Mouse (Mus musculus): ENCODE measurements around the gene Mrps18a. TPM values are rescaled to one million over a fixed set of nuclear protein-coding genes. Genes with fewer than 3 reads are reported as not detected.

The Mrps18a gene
- polyA plus RNA-seq, 1 experiment: 77.2 TPM

- Histone ChIP-seq H3K27me3 (replicated peaks) (peaks cover 3% of the 10 kb centered on the region), H3K9me3 (peaks cover 4% of the 10 kb centered on the region)
- no peak for TF ChIP-seq GATA1 (IDR thresholded peaks at IDR 0.05; ENCODE audit: borderline replicate concordance, low read length)
These were observed 34.6 kb upstream of the Mrps18a start for GRCm38 (mm10) chr17:46076260-46076551.

GRCm38 (mm10) chr17:46077921-46078534 lies 32.8 kb upstream of the Mrps18a start:
- H3K27me3 ChIP-seq (replicated peaks): peaks cover 10% of the 10 kb centered on the region
- no peaks in the 10 kb centered on the region for H3K36me3 ChIP-seq (replicated peaks; ENCODE audit: low read length)
- no peak for TF ChIP-seq GATA1 (IDR thresholded peaks at IDR 0.05; ENCODE audit: borderline replicate concordance, low read length)
- TF ChIP-seq FLI1 (IDR thresholded peaks at IDR 0.05; ENCODE audit: low read length): no peak
- H3K4me3 ChIP-seq (replicated peaks): no peak overlapping the region
- peaks cover 4% of the 10 kb centered on the region for H3K9me3 ChIP-seq
- peaks cover 36% of the 10 kb centered on the region for H3K4me1 ChIP-seq

More at GRCm38 (mm10) chr17:46076260-46076551, 34.6 kb upstream of the Mrps18a start:
- H3K4me3 ChIP-seq (replicated peaks): no peak overlapping the region
- peaks cover 50% of the 10 kb centered on the region for H3K4me1 ChIP-seq
- H3K36me3 ChIP-seq (replicated peaks; ENCODE audit: low read length): no peaks in the 10 kb centered on the region

DNA sequence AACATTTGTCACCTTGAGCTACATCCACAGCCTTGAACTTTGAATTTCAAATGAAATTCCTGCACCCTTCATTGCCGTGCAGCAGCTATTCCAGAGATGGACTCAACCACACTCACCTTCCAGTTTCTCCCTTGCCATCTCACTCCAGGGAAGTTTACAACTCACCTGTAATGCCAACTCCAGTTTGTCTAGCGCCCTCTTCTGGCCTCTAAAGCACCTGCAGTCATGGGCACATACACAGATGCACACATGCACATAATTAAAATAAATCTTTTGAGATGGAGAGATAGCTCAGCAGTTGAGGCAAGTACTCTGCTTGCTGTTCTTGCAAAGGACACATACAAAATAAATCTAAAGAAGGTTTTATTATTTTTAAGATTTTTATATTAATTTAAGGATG lies 31.7 kb upstream of the Mrps18a start:
- Histone ChIP-seq H3K9me3 (peaks cover 4% of the 10 kb centered on the region), H3K27me3 (replicated peaks) (peaks cover 13% of the 10 kb centered on the region), H3K4me3 (replicated peaks) (no peak overlapping the region), H3K36me3 (replicated peaks; ENCODE audit: low read length) (no peaks in the 10 kb centered on the region), H3K4me1 (peaks cover 35% of the 10 kb centered on the region)
- TF ChIP-seq GATA1 (IDR thresholded peaks at IDR 0.05; ENCODE audit: borderline replicate concordance, low read length) (no peak), FLI1 (IDR thresholded peaks at IDR 0.05; ENCODE audit: low read length) (no peak)

- Histone ChIP-seq H3K9me3 (peaks cover 4% of the 10 kb centered on the region), H3K36me3 (replicated peaks; ENCODE audit: low read length) (no peaks in the 10 kb centered on the region), H3K4me1 (peaks cover 26% of the 10 kb centered on the region), H3K4me3 (replicated peaks) (no peak overlapping the region), H3K27me3 (replicated peaks) (peaks cover 23% of the 10 kb centered on the region)
- TF ChIP-seq FLI1 (IDR thresholded peaks at IDR 0.05; ENCODE audit: low read length) (no peak), GATA1 (IDR thresholded peaks at IDR 0.05; ENCODE audit: borderline replicate concordance, low read length) (no peak)
These were observed 30.4 kb upstream of the Mrps18a start for GRCm38 (mm10) chr17:46080388-46080787.

- Histone ChIP-seq H3K27me3 (replicated peaks) (peaks cover 23% of the 10 kb centered on the region), H3K9me3 (peaks cover 4% of the 10 kb centered on the region), H3K36me3 (replicated peaks; ENCODE audit: low read length) (no peaks in the 10 kb centered on the region), H3K4me3 (replicated peaks) (no peak overlapping the region), H3K4me1 (peaks cover 20% of the 10 kb centered on the region)
- TF ChIP-seq FLI1 (IDR thresholded peaks at IDR 0.05; ENCODE audit: low read length): no peak
- TF ChIP-seq GATA1 (IDR thresholded peaks at IDR 0.05; ENCODE audit: borderline replicate concordance, low read length): no peak
These were observed 29.7 kb upstream of the Mrps18a start for GRCm38 (mm10) chr17:46081042-46081441.

GRCm38 (mm10) chr17:46081657-46082056 lies 29.1 kb upstream of the Mrps18a start:
- H3K4me1 ChIP-seq: peaks cover 24% of the 10 kb centered on the region
- H3K27me3 ChIP-seq (replicated peaks): peaks cover 26% of the 10 kb centered on the region
- no peaks in the 10 kb centered on the region for H3K36me3 ChIP-seq (replicated peaks; ENCODE audit: low read length)
- TF ChIP-seq GATA1 (IDR thresholded peaks at IDR 0.05; ENCODE audit: borderline replicate concordance, low read length): no peak
- no peak for TF ChIP-seq FLI1 (IDR thresholded peaks at IDR 0.05; ENCODE audit: low read length)
- no peak overlapping the region for H3K4me3 ChIP-seq (replicated peaks)
- peaks cover 4% of the 10 kb centered on the region for H3K9me3 ChIP-seq

- H3K27me3 ChIP-seq (replicated peaks): peaks cover 39% of the 10 kb centered on the region
- TF ChIP-seq FLI1 (IDR thresholded peaks at IDR 0.05; ENCODE audit: low read length): no peak
- TF ChIP-seq GATA1 (IDR thresholded peaks at IDR 0.05; ENCODE audit: borderline replicate concordance, low read length): no peak
- peaks cover 8% of the 10 kb centered on the region for H3K9me3 ChIP-seq
- H3K4me1 ChIP-seq: peaks cover 35% of the 10 kb centered on the region
- H3K4me3 ChIP-seq (replicated peaks): no peak overlapping the region
- H3K36me3 ChIP-seq (replicated peaks; ENCODE audit: low read length): no peaks in the 10 kb centered on the region
These were observed 27.4 kb upstream of the Mrps18a start for GRCm38 (mm10) chr17:46083381-46083780.

GRCm38 (mm10) chr17:46084091-46084501 lies 26.7 kb upstream of the Mrps18a start:
- H3K4me3 ChIP-seq (replicated peaks): no peak overlapping the region
- H3K27me3 ChIP-seq (replicated peaks): peaks cover 46% of the 10 kb centered on the region
- H3K36me3 ChIP-seq (replicated peaks; ENCODE audit: low read length): no peaks in the 10 kb centered on the region
- H3K4me1 ChIP-seq: peaks cover 35% of the 10 kb centered on the region
- TF ChIP-seq GATA1 (IDR thresholded peaks at IDR 0.05; ENCODE audit: borderline replicate concordance, low read length) (no peak), FLI1 (IDR thresholded peaks at IDR 0.05; ENCODE audit: low read length) (no peak)
- peaks cover 11% of the 10 kb centered on the region for H3K9me3 ChIP-seq

DNA sequence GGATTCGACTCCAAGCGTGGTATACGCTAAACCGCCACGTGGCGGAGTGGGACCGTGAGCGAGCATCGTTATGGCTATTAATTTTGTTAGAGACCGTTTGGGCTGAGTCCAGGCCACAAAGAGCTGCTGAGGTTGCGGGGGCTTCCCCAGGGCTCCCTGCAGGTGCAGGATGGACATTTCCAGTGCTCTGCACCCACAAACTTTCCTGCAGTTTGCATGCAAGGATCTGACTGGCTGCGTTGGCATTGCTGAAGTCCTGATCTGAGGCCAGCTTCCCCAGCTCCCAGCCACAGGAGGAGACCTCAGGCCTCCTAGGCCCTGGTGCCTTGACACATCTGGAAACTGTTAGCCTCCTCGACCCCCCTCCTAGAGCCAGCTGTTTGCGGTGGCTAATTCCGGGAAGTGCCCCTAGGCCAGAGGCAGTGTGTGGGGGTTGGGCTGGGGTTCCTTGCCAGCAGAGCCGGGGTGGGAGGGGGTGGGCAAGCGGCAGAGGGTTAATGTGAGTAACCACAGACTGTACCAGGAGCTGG lies 24.4 kb upstream of the Mrps18a start:
- Histone ChIP-seq H3K36me3 (replicated peaks; ENCODE audit: low read length) (no peaks in the 10 kb centered on the region), H3K4me3 (replicated peaks) (no peak overlapping the region), H3K27me3 (replicated peaks) (peaks cover 54% of the 10 kb centered on the region), H3K4me1 (peaks cover 41% of the 10 kb centered on the region), H3K9me3 (peaks cover 22% of the 10 kb centered on the region)
- TF ChIP-seq GATA1 (IDR thresholded peaks at IDR 0.05; ENCODE audit: borderline replicate concordance, low read length) (no peak), FLI1 (IDR thresholded peaks at IDR 0.05; ENCODE audit: low read length) (no peak)

- Histone ChIP-seq H3K9me3 (peaks cover 33% of the 10 kb centered on the region), H3K4me1 (peaks cover 20% of the 10 kb centered on the region), H3K36me3 (replicated peaks; ENCODE audit: low read length) (no peaks in the 10 kb centered on the region), H3K27me3 (replicated peaks) (peaks cover 64% of the 10 kb centered on the region), H3K4me3 (replicated peaks) (no peak overlapping the region)
- TF ChIP-seq FLI1 (IDR thresholded peaks at IDR 0.05; ENCODE audit: low read length): no peak
- TF ChIP-seq GATA1 (IDR thresholded peaks at IDR 0.05; ENCODE audit: borderline replicate concordance, low read length): no peak
These were observed 19.4 kb upstream of the Mrps18a start for GRCm38 (mm10) chr17:46091351-46091750.

Data from megakaryocyte, embryonic 14.5 days (primary cell).